Mouse (Mus musculus) layer of hippocampus, adult 9-11 months (tissue): Measurements from ENCODE around the gene Tescl.

ENCODE experiments used
- DNase-seq: peaks from one replicate; pipeline ENCODE4 v3.0.0; 2022

Gene Tescl

DNA sequence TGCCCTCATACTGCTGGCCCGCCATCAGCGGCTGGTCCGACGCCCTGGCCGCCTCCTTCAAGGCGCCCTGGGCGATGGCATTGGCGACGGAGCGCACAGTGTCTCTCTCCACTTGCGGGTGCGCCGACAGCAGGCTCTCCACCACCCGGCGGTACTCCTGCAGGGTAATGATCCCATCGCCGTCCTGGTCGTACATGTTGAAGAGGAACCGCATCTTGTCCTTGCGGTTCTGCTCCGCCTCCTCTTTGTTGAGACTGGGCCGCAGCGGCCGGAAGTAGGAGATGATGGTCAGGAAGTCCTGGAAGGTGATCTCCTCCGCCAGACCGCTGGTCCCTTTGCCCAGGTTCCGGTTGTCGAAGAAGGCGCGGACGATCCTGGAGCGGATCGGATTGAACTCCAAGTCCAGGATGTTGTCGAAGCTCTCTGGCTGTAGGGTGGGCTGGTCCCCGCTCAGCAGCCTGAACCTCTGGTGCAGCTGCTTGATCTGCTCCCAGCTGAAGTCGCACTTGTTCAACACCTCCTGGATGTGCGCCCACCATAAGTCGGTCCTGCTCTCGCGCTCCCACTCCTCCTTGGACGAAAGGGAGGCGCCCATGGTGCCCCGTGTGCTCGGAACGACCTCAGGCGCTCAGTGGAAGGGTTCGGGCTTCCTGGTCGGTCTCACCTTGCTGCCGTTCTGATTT is at the start of gene Tescl:
Gene Tescl, minus strand, starts transcription at position 633 of the 683 bp plus-strand sequence.
- no peak for DNase-seq

DNA sequence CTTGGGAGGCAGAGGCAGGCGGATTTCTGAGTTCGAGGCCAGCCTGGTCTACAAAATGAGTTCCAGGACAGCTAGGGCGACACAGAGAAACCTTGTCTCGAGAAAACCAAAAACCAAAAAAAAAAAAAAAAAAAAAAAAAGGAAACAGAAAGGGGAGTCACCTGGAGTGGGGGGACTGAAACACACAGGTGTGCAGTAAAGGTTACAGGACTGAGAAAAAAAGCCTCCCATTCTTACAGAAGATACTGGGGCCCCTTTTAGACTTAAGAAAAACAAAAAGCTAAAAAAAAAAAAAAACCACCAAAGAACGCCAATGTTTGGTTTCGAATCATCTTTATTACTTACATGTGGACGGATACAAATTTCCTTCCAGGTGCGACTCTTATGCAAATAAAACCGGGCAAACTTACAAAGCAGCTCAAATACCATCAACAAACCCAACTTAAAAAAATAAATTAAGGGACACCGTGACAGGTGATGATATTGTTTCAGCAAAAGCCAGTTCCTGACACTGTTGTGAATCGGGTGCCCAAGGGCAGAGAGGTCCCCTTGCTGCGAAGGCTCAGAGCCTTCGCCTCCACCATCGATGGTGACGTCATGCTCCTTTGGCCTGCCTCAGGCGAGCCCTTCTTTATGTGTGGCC is 49.1 kb upstream of the Tescl start:
- no peak for DNase-seq

DNA sequence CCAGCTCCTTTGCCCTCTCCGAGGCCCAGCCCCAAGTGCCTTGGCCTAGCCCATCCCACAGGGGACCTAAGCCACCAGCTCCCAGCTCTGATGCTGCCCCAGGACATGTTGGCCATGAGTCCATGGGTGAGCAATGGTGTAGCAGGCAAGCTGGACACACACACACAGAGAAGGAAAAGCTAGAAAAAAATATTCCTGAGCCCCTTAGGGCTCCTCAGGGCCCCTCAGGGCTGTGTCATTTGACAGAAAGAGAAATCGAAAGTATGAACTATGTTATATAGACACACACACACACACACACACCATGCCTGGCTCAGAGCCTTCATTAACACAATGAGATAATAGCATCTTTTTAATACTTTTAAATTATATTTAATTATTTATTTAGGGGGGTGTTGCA is 46.6 kb upstream of the Tescl start:
- DNase-seq, result no peak

DNA sequence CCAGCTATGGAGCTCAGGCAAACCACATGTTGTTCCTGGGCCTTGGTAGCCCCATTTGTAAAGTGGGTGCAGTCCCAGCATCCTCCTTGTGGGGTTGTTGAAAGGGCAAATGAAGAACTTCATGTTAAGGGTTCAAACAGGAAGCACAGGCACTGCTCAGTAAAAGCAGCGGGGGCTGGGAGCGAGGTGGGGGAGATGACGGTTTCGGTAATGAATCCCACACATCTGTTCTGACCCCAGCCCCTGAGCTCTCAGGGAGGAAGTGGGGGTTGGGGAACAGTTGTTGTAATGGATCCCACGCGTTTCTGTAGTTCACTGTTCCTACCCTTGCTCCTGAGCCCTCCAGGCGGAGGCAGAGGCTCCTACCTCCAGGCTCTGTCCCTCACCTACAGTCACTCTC is 46.2 kb upstream of the Tescl start:
- no peak for DNase-seq

DNA sequence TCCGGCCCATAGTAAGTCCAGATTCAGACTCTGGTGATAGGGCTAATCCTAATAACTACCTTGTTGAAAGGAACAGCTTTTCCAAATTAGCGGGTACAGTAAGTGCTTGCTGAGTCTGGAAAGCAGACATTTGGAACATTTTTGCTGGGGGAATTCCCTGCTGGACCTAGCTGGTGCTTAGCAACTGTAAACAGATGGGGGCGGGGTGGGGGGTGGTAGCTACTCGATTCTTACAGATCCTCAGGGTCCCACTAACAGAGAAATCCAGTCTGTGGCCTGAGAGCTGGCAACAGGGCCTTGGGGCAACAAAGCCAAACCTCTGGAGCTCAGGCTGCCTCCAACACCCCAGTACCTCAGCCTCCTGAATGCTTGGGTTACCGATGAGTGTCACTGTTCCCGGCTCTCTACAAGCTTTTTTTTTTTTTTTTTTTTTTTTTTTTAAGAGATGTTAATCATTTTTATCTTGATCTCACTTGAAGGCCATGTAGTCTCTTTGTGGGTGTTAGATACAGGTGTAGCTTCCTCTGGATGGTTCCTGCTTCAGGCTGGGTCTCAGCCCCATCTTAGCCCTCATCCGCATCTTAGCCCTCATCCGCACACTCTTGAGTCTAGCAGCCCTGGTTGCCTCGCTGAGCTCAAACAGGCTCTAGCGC is 44.4 kb upstream of the Tescl start:
- no peak for DNase-seq

DNA sequence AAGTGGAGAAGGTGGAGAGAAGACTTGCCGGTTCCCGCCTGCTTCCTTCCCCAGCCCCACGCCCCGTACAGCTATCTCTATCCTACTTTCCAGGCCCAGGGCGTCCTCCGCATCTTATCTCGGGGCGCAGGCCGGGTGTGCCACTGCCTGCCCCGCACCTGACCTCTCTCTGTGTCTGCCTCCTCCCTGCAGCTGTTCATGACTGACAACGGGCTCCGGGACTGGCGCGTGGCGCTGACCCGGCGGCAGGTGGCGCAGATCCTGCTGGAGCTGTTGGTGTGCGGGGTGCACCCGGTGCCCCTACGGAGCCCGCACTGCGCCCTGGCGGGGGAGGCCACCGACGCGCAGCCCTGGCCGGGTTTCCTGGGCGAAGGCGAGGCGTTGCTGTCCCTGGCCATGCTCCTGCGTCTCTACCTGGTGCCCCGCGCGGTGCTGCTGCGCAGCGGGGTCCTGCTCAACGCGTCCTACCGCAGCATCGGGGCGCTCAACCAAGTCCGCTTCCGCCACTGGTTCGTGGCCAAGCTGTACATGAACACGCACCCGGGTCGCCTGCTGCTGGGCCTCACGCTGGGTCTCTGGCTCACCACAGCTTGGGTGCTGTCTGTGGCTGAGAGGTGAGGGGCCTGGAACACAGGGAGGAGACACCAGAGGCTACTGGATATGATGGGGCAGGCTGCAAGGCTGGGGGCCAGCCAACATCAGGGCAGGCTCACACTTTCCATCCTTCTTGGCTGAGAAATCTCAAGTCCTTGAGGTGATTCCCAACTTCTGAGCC is 43.5 kb upstream of the Tescl start:
- no peak for DNase-seq

DNA sequence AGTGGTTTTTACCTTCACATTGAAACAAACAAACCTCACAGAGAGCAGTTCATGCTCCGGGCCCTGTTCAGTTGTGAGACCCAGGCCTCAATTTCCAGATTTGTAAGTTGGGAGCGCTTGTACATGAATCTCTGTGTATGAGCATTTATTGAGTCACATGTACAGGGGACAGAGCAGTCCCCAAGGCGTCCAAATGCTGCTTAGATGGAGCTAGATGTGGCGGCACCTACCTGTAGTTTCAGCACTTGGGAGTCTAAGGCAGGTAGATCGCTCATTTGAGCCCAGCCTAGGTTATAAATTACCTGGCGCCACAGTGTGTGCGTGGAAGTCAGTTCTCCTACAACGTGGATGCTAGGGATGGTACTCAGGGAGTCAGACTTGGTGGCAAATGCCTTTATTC is 42.7 kb upstream of the Tescl start:
- no peak for DNase-seq

DNA sequence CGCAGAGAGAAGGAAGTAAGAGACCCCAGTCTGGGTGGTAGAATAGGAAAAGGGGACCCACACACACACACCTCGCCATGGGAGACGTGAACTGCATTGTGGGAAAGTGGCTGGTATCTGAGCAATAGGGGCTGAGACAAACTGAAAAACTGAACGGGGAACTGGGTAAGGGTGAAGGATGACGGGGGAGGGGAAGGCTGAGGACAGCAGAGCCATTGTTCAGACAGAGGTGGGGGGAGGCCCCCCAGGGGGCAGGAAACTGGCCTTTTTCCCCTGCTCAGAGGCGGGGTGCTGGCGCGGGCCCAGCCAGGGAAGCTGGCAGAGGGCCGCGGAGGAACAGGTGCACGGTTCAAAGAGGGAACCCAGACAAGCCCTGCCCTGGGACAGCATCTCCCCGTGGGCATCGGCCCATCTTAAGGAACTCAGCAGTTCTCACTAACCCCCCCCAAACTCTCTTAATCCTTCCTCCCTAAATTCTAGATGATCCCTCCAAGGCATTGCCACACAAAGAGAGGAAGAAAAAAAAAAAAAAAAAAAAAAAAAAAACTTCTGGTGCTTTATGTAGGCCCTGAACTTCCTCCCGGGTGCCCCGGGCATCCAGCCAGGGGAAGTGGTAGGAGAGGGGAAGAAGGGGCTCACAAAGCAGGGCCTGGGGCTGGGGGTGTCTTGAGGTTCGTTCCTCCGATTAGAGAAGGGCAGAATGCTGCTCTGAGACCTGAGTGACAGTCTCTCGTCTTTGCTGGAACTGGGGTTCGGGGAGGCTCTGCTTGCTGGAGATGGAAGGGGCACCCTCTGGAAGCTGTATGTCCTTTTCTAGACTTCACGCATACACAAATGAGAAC is 40.0 kb upstream of the Tescl start:
- peak; percentile 85 for DNase-seq

DNA sequence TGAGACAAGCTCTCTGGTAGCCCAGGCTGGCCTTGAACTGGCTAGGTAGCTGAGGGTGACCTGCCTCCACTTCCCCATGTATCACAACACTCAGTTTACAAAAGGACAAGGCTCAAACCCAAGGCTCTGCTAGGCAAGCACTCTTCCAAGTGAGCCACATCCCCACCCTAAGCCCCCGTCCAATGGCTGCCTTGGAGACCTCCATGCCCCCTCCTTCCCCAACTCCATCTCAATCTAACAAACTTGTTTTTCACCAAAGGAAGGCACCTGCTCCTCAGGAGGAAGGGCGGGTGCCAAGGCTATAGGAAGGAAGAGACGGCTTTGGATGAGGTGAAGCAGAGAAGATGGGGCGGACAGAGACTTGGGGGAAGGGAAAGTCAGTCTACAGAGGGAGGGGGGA is 39.0 kb upstream of the Tescl start:
- no peak for DNase-seq

DNA sequence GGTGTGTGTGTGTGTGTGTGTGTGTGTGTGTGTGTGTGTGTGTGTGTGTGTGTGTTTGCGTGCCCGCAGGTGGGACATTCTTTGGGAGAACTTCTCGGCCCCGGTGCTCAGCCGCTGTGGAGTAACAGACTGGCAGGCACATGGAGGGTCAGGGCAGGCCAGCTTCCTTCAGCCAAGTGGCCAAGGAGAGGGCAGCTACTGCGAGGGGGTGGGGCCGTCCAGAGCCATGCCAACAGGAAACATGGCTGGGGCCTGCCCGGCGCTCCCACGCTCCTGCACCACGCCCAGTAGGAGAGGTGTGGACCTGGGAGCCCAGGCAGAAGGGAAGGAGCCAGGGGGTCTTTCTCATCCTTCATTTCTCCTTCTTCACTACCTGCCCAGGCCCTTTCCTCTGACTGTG is 38.6 kb upstream of the Tescl start:
- no peak for DNase-seq

DNA sequence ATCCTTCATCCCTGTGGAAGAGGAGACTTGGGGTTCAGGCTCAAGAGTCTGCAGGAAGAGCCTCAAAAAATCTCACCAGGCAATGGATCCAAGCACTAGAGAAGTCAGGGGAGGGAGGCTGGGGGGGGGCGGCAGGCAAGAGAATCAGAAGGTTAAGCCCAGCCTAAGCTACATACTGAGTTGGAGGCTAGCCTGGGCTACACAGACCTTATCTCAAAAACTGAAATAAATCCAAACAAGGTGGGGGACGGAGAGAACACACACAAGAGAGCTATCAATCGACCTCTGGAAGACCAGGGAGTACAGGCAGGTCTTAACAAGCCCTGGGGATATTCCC is 38.0 kb upstream of the Tescl start:
- DNase-seq, result no peak

DNA sequence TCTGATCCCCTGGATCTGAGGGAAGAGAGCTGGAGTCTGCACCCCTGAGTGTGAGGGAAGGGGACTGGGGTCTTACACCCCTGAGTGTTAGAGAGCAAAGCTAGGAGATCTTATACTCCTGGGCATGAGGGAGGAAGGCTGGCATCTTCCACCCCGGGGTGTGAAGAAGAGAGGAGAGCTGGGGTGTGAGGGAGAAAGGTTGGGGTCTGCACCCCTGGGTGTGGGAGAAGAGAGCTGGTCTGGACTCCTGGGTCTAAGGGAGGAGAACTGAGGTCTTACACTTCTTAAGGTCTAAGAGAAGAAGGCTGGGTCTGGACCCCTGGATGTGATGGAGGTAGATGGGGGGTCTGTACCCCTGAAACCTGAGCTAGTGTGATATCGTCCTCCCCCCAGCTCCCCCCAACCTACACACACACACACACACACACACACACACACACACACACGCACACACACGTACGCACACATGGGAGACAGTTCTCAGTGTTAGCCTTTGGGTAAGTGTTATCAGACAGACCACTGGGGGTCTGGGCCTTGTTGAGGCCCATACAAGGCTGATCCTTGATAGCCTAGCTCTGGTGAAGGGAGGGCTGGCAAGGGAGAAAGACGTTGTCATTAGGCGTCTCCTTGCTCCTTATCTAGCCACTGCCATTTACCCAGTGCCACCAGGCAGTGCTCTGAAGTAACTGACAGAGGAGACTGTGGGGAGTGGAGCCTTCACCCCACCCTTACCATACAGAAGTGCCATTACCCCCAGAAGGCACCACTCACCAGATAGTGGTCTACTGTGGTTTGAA is 37.5 kb upstream of the Tescl start:
- DNase-seq, result no peak

DNA sequence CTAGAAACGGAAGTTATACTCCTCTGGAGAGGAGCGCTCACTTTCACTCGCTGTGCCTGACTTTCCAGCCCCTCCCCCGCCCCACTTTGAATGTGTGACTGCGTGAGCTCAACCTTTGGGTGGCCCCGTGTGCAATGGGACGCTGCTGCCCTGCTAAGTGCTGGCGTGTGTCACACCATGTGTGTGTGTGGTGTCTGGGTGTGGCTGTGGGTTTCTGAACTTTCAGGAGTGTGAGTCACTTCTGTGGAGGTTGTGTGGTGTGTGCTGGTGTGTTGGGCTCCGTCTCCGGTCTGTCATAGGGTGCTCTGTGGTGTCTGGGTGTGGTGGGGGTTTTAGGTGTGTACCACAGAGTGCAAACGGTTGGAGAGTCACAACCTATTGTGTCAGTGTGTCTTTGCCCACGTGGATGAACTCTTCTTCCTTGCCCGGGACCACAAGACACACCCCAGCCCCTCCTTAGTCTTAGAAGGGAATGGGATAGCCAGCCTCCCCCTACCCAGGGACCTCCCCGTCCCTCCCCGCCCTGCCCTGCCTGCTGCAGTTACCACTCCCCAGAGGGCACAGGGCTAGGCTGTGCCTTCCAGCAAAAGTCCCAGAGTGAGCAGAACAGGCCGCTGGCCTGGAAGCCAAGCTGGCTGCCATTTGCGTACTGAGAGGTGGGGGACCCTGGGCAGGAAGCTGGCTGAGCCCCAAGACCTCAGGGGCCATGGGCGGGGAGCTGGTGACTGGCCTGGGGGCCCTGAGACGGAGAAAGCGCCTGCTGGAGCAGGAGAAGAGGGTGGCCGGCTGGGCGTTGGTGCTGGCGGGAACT is 36.2 kb upstream of the Tescl start, which contains the start of gene Kcnn4:
Gene Kcnn4, plus strand, starts transcription at position 533 of the 811 bp plus-strand sequence.
- no peak for DNase-seq

DNA sequence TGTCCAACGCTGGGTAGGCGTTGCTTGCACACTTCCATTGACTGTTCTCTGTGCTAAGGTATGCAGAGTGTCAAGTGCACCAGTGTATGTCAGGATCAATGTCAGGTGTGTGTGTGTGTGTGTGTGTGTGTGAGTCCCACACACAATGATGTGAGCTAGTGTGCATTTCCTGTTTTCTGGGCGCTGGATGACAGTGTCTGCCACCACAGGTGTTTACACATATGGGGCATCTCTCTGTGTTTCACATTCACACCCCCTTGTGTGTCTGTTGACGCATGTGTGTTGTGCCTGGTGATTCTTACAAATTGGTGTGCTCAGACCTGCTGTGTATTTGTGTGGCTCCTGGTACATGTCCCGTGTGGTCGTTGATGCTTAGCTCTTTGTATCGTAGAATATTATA is 35.2 kb upstream of the Tescl start:
- no peak for DNase-seq

DNA sequence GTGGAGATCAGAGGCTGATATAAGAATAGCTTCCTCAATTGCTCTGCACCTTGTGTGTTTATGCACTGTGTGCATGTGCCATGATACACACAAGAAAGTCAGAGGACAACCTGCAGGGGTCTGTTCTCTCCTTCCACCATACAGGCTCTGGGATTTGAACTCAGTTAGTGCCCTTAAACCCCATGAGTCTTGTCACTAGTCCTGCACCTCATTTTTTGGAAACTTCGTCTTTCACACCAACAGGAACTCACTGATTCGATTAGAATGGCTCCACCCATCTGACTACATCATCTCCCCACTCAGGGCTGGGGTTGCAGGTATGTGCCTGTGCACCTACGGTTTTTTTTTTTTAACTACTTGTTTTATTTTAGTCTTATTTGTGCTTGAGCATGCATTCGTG is 34.5 kb upstream of the Tescl start:
- no peak for DNase-seq

DNA sequence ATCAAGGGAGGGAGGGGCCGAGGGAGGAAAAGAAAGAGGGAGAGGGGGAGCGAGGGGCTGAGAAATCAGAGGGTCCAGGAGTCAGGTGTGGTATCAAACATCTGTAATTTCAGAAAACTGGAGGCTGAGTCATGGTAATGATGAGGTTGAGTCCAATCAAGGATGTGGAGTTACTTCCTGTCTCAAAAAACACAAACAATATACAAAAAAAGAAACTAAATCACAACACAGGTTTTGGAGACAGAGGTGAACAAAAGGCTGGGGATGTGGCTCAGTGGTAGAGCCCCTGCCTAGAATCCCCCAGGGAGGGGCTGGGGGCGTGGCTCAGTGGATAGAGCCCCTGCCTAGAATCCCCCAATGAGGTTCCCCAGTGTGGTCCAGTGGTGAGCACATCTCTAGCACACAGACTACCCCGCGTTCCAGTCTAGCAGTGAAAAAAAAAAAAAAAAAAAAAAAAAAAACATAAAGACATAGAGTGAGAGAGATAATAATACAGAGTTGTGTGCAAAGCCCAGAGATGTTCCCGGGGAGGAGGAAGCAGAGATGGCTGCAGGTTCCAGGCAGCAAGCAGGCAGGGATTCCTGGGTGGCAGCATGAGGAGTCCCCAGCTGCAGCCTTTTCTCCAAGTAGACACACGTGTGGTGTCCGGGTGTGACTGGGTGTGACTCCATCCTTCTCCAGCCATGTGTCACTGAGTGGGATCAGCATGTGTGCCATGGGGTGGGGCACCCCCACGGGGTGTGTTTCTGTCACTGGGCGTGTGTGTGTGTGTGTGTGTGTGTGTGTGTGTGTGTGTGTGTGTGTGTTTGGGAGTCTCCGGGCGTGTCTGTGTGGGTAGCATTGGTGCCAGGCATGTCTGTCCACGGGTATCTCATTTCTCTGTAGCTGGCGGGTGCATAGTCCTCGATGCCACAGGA is 33.2 kb upstream of the Tescl start:
- no peak for DNase-seq

DNA sequence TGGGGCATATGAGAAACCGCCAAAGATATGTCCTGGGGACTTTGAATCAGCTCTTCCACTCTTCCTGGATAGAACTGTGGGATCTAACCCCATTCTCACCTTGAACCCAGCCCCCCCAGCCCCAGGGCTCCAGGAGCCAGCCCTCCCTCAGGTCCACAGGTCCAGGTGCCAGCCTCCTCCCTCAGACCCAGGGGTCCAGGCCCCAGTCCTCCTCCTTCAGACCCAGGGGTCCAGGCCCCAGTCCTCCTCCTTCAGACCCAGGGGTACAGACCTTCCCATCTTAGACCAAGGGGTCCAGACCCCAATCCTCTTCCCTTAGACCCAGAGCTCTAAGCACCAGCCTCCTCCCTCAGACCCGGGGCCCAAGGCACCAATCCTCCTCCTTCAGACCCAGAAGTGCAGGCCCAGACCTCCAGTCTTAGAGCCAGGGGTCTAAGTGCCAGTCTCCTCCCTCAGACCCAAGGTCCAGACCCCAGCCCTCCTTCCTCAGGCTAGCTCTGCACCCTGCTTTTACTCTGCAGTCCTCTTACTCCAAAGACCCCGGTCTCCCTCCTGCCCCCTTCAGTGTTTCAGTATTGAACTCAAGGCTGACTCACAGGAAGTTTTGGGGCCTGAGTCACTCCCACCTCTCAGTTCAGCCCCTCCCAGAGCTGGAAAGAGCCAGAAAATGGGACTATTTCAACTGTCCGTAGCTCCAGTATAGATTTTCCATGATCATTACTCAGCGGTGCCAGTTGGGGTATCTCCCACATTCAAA is 31.7 kb upstream of the Tescl start:
- DNase-seq, result no peak

DNA sequence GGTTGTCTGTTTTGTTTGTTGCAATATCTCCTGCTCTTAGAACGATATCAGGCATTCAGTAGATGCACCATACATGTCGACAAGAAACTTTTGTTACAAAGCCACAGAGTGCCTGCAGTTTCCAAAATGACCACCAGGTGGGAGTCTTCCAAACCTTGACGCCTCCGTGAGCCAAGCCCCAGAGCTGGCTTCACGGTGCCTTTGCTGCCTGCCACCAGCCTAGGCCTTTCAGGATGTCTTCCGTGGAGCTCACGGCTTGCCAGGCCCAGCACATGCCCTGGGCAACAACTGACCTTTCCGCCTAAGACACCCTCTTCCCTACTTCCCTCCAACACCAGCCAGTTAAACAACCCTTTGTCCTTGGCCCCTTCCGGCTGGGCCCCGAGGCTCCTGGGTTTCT is 31.1 kb upstream of the Tescl start:
- DNase-seq, result peak; percentile 79

DNA sequence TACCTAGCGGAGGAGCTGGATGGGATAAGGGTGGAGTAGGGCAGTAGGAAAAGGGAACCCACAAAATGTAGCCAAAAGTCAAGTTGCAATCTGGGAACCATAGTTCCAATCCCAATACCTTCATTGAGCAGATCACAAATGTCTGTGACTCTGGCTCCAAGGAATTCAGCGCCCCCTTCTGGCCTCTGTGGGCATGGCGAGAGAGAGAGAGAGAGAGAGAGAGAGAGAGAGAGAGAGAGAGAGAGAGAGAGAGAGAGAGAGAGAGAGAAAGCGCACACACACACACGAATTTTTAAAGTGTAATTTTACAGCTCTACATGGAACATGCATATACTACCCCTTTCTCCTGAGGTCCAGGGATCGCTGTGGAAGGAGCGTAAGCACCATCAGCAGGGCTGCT is 29.5 kb upstream of the Tescl start:
- DNase-seq, result no peak
